Mouse (Mus musculus) erythroblast, adult 5-6 weeks (primary cell): ENCODE measurements around the gene Zfp605. TPM values are rescaled to one million over a fixed set of nuclear protein-coding genes. Genes with fewer than 3 reads are reported as not detected.
"Not testable (repeated sequence)": the region's sequence is repeated elsewhere in the genome, so short reads cannot be mapped to it uniquely, and the experiment has no call there.

ENCODE experiments used
- ATAC-seq: replicated peaks from 2 replicates; pipeline ENCODE4 v1.8.0; 2016; ENCODE audit warnings: moderate number of reproducible peaks, mild to moderate bottlenecking, moderate TSS enrichment, inconsistent platforms; ENCODE audit not compliant: poor library complexity, low FRiP score, severe bottlenecking
- total RNA-seq, 2 experiments: library from RNA; stranded (forward) in 1 of 2; stranded (reverse) in 1 of 2; fragments of 150-400 nt in 1 of 2; fragments of 200-764, 138-1000 nt in 1 of 2; gene quantifications; 2 replicates each; pipeline versions ENCODE4 v1.2.3 to v1.2.4; 2015 to 2017; ENCODE audit warnings: low replicate concordance in 2 of 2

Zfp605 gene
- total RNA-seq, 2 experiments from 2014 or later, result 1.5 to 4.0 TPM

DNA sequence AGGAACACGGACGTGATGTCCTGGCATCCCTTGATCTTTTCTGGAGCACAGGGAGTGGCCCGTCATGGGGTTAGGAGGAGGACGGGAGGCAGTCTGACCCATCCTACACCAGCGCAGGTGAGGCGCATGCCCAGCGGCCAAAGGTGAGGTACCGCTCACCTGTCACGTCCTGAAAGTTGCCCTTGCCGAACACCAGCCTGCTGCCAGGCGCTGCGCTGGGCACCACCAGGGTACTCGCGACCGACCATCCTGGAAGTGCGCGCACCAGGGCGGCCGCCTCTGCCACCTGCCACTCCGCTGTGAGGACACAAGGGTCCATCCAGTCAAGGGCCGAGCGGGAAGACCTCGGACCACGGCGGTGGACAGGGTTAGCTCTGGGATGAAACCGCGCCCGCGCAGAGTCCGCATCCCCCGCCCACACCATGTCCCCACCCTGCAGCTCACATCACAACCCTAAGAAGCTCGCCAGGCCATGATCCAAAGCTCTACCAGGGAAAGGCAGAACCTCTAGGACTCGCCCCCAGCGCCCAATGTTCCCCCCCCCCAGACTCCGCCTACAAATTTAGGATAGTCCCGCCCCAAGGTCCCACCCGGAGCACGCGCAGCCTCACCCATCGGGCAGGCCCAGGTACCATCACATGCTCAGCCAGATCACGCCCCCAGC lies 2.9 kb upstream of the Zfp605 start:
- ATAC-seq, result no peak

DNA sequence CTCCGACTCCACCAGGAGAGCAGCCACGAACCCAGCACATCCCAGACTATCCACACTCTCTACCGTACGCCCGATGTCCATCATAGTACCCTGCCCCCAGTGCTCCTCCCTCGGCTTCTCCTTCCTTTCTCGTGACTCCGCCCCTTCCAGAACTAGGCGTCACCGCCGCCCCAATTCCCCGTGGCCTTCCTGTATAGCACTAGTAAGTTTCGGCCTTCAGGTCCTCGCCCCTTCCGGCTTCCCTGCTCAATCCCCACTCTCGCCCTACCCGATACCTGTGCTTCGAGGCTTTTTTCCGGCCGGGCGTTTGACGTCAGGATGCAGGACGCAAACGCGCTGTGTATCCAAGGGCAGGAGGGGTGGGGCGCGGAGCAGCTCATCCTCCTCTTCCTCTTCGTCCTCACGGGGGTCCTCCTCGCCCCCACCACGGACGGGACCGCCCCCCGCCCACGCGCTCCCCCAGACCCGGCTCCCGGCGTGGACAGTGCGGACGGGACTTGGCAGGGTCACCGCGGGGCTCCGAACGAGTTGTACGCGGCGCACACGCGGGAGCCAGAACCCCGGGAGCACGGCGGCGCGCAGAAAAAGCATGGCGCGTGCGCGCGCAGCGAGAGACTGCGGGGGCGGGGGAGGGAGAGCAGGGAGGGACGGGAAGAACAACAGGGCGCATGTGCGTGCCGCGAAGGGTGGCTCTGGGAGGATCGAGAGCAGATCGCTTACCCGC lies 2.1 kb upstream of the Zfp605 start, which contains the start of gene Gtpbp6:
TSS of gene Gtpbp6 (minus strand) at position 617 of the 724 bp plus-strand sequence.
- ATAC-seq, result peak; percentile 84

DNA sequence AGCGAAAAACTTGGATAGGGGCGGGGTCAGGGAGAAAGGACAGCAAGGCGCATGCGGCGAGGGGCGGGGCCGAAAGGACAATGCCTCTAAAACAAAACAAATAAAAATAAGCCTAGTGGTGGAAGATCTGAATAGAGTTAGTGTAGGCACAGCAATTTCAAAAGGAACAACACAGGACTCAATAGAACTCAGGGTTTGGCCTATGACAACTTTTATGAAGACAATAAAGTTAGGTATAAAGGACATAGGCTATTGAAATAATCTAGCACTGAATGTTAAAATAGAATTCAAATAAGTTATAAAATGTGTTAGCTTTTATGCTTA lies 1.6 kb upstream of the Zfp605 start:
- ATAC-seq, result no peak

DNA sequence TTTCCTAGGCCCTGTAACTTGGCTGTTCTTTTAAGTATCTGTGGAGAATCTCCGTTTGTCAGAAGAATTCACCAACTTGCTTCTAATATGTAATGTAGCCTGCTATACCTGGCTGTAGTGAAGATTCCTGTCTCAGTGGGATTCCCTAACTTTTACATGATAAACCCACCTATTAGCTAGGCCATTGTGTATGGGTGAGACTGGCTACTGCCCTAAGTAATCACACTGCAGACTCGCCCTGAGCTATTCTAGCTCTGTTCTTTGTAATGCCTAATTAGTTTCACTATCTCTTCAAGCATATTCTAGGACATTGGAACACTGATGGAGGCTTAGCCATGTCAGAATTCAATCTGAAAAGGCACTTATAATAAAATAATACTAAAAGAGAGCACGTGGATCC lies 12.5 kb downstream of the Zfp605 start:
- not testable (repeated sequence) for ATAC-seq

DNA sequence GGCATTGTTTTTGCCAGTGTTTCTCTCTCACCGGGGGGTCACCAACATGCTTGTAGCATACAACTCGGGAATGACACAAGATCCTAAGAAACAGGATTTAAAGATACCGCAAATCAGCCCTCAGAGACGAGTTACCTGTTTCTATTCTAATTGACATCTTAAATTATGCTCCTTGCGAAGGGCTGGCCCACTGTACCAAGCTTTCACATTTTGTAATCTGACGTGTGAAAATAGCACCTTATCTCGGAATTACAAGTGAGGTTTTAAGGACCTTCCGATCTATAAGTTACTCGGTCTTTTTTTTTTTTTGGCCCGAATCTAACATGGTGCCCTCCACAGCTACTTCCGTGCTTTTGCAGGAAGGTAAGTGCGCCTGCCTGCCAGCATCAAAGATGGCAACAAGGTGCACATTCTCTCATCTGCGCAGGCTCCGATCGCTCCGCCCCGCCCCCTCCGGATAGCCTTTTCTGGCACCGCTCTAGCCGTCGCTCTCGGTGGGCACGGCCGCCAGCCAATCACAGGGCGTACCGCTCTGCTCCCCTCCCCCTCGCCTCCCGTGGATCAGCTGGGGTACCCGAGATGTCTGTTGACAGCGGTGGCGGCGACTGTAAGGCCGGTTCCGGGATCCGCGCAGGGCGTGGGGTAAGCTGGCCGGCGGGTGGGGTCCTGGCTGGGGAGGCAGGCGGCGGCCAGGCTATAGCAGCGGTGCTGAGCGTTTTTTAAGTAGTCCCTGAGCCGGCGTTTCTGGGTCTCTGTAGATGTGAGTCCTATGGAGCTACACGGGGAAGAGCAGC lies 25.6 kb downstream of the Zfp605 start, which contains the start of gene Chfr:
TSS of gene Chfr (plus strand) at position 550 of the 794 bp plus-strand sequence.
- ATAC-seq, result peak; percentile 99

DNA sequence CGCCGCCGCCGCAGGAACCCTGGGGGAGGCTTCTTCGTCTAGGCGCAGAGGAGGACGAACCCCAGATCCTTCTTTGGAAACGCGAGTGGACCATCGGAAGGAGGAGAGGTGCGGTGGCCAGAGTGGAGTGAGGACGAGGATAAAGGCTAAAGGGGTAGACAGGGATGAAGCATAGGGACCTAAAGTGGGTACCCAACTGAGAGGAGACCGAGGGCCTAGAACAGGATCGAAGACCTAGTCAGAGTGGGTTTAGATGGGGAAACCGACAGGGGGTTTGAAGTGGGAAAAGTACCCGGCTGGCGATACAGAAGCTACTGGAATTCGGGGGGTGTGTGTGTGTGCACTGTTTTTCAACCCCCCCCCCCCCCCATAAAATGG lies 26.2 kb downstream of the Zfp605 start:
- no peak; the same call in 1 of the 2 replicates for ATAC-seq

DNA sequence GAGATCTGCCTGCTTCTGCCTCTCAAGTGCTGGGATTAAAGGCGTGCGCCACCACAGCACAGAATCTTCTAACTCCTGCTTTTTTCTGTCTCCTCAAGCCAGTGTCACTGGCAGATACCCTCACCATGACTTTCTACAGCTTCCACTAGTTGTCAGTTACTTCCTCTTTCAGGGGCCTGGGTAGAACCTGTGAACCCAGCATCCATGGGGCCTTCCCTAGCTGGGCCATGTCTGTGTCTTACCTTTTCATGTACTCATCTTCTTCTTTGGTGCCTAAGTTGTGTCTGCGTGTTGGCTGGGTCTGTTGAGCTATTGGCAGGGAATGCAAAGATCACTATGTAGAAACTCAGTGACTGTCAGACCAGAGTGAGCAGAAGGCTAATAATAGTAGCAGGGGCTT lies 27.9 kb downstream of the Zfp605 start:
- no peak for ATAC-seq

DNA sequence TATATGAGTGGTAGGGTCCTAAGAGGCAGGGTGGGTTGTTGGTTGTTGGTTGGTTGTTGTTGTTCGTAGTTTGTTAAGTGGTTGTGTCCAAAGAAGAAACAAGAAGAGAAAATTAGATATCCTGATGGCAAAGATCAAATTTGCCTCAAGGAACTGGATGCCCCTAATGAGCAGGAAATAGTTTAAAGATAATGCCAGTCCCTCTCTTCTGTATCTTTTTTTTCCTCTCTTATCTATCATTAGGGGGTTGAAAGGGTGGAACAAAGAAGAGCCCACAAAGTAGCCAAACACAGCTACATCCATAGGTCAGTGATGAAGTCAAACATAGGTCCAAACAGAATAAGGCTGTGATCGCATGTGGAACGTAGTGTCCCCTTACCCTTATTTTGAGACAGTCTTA lies 29.4 kb downstream of the Zfp605 start:
- ATAC-seq, result no peak

DNA sequence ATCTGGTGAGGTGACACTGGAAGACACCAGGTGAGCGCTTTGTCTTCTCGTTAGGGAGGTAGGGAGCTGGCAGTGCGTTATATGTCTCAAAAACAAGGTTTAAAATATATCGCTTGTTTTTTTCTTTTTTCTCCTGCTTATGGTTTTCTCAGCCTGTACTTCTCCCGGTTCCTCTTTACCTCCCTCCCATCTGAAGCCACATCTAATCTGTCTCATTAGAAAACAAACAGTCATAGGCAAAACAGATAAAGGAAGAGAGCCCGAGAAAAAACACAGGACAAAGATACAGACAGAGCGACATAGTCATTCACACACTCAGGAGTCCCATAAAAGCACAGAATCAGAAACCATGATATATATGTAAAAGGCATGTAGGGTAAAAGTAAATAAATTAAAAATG lies 30.5 kb downstream of the Zfp605 start:
- ATAC-seq, result no peak

DNA sequence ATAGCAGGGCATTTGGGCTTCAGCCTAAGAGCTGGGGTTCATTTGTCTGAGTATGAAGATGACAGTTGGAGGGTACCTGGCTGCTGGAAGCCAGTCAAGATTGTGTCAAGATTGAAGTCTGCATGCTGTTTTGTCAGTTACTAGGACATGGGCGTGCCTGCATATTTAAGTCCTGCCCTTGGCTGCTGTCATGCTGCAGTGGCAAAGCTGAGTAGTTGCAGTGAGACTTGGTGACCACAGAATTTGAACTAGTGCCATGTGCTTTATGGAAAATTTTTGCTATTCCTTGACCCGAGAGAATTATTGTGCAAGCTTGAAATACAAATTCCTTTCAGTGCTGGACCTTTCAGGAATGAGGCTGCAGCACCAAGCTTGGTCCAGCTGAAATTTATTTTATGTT lies 32.4 kb downstream of the Zfp605 start:
- ATAC-seq, result no peak

DNA sequence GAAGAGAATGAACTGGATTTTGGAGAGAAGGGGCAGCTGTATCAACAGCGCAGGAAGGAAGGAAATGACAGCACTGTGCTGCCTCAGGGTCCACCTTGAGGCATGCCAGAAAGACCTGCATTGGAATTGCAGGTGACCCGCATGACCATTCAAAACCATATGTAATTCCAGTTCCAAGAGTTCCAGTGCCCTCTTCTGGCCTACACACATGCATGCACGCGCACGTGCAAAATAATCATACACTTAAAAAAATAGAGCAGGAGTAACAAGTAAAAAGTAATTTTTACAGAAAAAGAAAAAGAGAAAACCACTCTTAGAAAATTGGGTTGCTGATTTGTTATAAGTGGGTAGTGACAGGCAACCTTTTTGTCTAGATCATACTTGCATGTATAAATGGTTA lies 33.1 kb downstream of the Zfp605 start:
- ATAC-seq, result no peak

DNA sequence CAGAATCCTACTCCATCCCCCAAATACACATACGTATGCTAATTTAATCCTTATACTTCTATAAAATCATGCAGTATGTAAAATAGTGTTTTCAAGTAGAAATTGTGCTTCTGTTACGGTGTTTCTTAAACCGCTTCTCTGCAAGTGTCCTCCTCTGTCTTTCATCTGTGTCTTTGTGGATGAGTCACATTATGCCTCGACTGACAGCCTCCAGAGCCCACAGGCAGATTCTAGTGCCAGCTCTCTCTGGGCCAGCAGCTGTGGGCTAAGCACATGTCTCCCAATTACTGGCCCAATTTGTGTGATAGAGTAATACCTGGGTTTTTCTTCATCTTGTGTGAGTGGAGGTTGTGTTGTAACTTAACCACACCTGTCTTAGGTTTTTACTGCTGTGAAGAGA lies 59.5 kb downstream of the Zfp605 start:
- no peak for ATAC-seq

DNA sequence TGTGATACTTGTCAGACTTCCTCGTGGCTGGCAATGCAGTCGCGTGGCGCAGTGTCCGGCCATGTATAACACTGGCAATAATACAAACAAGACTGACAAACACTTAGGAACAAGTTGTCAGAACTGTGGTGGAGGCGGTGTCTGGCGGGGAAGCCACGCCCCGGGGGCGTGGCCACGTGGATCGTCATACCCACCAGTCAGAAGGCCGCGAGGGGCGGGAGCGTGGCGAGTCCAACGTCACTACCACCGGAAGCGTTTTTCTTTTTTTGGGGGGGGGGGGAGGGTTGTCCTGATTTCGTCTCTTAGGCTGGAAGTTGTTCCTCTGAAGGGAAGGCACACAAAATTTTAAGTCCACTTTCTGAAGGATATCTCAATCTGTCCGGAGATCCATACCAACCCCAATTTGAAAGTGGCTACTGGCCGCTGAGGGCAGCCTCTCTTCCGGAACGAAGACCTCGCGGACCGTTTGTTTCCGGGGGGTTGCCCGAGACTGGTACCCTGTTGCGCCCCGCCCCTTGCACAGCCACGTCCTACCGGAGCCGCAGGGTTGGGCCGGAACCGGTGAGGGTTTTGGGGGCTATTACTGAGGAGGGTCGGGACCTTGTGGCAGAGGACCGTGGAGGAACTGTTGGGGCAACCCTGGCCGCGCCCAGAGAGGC lies 66.6 kb downstream of the Zfp605 start, which contains the start of gene Golga3:
TSS of gene Golga3 (plus strand) at position 340 of the 659 bp plus-strand sequence.
- peak; percentile 91 for ATAC-seq

DNA sequence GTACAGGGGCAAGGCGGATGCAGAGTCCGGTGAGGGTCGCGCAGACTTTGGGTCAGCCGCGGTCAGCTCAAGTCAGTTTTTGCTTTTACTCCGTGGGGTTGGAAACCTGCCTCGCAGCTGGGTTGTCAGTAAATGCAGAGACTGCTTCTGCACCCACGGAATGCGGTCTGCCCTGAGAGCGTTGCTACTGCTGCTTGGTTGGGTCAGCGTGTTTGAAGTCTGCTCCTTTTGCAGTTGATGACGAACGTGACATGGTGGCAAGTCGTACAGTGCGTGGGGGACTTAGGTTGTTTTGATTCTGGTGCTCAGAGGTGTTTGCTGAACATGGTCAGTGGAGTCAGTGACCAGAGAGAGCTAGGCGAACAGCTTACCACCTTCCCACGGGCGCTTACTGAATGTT lies 67.1 kb downstream of the Zfp605 start:
- ATAC-seq, result peak; percentile 37

DNA sequence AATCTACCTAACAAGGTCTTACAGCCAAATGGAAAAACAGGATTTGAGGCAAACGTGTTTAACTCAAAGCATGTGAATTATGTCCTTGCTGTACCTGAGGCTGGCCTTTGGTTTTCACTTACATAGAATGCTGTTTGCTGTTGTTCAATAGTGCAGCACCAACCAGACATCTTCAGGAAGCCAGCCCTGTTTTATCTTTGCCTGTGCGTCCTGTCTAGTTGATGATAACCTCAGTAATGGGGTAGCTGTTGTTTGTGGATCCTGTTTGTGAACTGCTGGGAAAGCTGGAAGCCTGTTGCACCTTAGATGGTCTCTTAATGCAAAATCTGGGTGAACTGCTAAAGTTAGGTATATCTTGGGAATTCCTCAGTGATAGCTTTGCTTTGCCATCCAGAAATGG lies 68.7 kb downstream of the Zfp605 start:
- ATAC-seq, result no peak

Other genes starting within 250 kb of the Zfp605 start
- gene Gm15446, start 186.7 kb upstream of the Zfp605 start, total RNA-seq (2015; ENCODE audit: low replicate concordance), result 0.38 and 1.5 TPM in 2 replicates
- gene Gm15446, start 186.7 kb upstream of the Zfp605 start, total RNA-seq (2017; ENCODE audit: low replicate concordance), result 1.5 and 57.6 TPM in 2 replicates
- gene Zfp932, start 113.6 kb upstream of the Zfp605 start, total RNA-seq (2015; ENCODE audit: low replicate concordance), result 8.2 and 12.3 TPM in 2 replicates
- 8.6 and 24.5 TPM in 2 replicates for gene Zfp932, start 113.6 kb upstream of the Zfp605 start, total RNA-seq (2017; ENCODE audit: low replicate concordance)
- 8.6 TPM in 1 of 2 replicates, not detected in the other for gene Gm17655, start 37.6 kb upstream of the Zfp605 start, total RNA-seq (2015; ENCODE audit: low replicate concordance)
- gene Gm17655, start 37.6 kb upstream of the Zfp605 start, total RNA-seq (2017; ENCODE audit: low replicate concordance), result 2.0 and 6.8 TPM in 2 replicates
- not detected in 2 replicates for gene Gm35315, start 15.7 kb upstream of the Zfp605 start, total RNA-seq (2015; ENCODE audit: low replicate concordance)
- 0.17 and 1.4 TPM in 2 replicates for gene Gm35315, start 15.7 kb upstream of the Zfp605 start, total RNA-seq (2017; ENCODE audit: low replicate concordance)
- not detected in 2 replicates for gene Plcxd1, start 10.1 kb upstream of the Zfp605 start, total RNA-seq (2015; ENCODE audit: low replicate concordance)
- not detected in 2 replicates for gene Plcxd1, start 10.1 kb upstream of the Zfp605 start, total RNA-seq (2017; ENCODE audit: low replicate concordance)
- 1.5 TPM in 1 of 2 replicates, not detected in the other for gene Gtpbp6, start 1.9 kb upstream of the Zfp605 start, total RNA-seq (2015; ENCODE audit: low replicate concordance)
- gene Gtpbp6, start 1.9 kb upstream of the Zfp605 start, total RNA-seq (2017; ENCODE audit: low replicate concordance), result 2.1 and 2.2 TPM in 2 replicates
- 53.5 and 67.8 TPM in 2 replicates for gene Chfr, start 25.8 kb downstream of the Zfp605 start, total RNA-seq (2015; ENCODE audit: low replicate concordance)
- 69.3 and 97.0 TPM in 2 replicates for gene Chfr, start 25.8 kb downstream of the Zfp605 start, total RNA-seq (2017; ENCODE audit: low replicate concordance)
- gene Golga3, start 66.6 kb downstream of the Zfp605 start, total RNA-seq (2015; ENCODE audit: low replicate concordance), result 5.6 and 11.1 TPM in 2 replicates
- gene Golga3, start 66.6 kb downstream of the Zfp605 start, total RNA-seq (2017; ENCODE audit: low replicate concordance), result 18.4 and 19.8 TPM in 2 replicates
- gene Ankle2, start 120.9 kb downstream of the Zfp605 start, total RNA-seq (2015; ENCODE audit: low replicate concordance), result 24.0 and 31.5 TPM in 2 replicates
- gene Ankle2, start 120.9 kb downstream of the Zfp605 start, total RNA-seq (2017; ENCODE audit: low replicate concordance), result 25.6 and 41.6 TPM in 2 replicates
- gene Pgam5, start 159.8 kb downstream of the Zfp605 start, total RNA-seq (2015; ENCODE audit: low replicate concordance), result 11.9 and 14.0 TPM in 2 replicates
- 9.6 and 13.9 TPM in 2 replicates for gene Pgam5, start 159.8 kb downstream of the Zfp605 start, total RNA-seq (2017; ENCODE audit: low replicate concordance)
- gene Pxmp2, start 176.1 kb downstream of the Zfp605 start, total RNA-seq (2015; ENCODE audit: low replicate concordance), result 4.2 and 8.6 TPM in 2 replicates
- 0.94 and 3.6 TPM in 2 replicates for gene Pxmp2, start 176.1 kb downstream of the Zfp605 start, total RNA-seq (2017; ENCODE audit: low replicate concordance)
- 27.6 and 46.1 TPM in 2 replicates for gene Pole, start 176.2 kb downstream of the Zfp605 start, total RNA-seq (2015; ENCODE audit: low replicate concordance)
- gene Pole, start 176.2 kb downstream of the Zfp605 start, total RNA-seq (2017; ENCODE audit: low replicate concordance), result 24.4 and 25.5 TPM in 2 replicates
- not detected in 2 replicates for gene P2rx2, start 233.1 kb downstream of the Zfp605 start, total RNA-seq (2015; ENCODE audit: low replicate concordance)
- not detected in 2 replicates for gene P2rx2, start 233.1 kb downstream of the Zfp605 start, total RNA-seq (2017; ENCODE audit: low replicate concordance)
- gene Lrcol1, start 234.6 kb downstream of the Zfp605 start, total RNA-seq (2015; ENCODE audit: low replicate concordance), result not detected in 2 replicates
- not detected in 2 replicates for gene Lrcol1, start 234.6 kb downstream of the Zfp605 start, total RNA-seq (2017; ENCODE audit: low replicate concordance)